In the genomic region with DNA sequence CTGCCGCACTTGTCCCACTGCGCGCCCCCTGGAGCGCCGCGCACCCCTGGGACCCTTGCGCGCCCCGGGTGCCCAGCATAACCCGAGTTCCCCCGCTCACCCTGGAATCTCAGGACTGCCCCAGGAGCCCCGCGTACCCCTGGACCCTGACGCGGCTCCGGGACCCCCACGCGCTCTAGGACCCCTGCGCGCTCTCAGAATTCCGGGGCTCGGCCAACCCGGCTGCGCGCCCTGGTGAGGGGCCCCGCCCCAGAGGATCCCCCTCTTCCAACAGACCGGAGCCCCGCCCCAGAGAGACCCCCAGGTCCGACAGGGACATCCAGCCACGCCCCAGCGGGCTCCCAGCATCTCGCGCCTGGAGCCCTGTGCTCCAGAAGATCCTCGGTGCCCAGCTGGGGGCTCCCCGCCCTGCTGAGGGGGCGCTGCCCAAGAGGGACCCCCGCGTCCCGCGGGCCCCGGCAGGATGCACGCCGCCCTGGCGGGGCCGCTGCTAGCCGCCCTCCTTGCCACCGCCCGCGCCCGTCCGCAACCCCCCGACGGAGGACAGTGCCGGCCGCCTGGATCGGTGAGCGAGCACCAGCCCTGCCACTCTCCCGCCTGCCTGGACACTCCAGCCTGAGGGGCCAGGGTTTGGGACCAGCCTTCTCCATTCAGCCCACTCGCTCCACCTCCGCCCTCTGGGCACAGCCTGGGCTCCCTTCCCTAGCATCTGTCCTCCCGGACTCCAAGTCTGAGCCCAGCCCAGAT, we compare ENCODE assay signal across 9 mouse cellular contexts. TPM values are rescaled to one million over a fixed set of nuclear protein-coding genes. Genes with fewer than 3 reads are reported as not detected.
DNase-seq lines count a peak whose midpoint lies in the region; ATAC-seq and TF ChIP-seq lines count a peak whose summit lies in the region.
"Had no signal": no experiment of that assay in that cellular context is flagged by ENCODE, and none has a peak within 500 bp of the region (broad histone marks: within the 10 kb centered on the region; RNA-seq: fewer than 3 reads in every experiment).

A gene (plus strand): TSS at position 370 of the 747 bp plus-strand sequence.

- peaks cover 11% of the 10 kb centered on the region for H3K27me3 ChIP-seq in forebrain, postnatal 0 days (ENCODE audit: insufficient read depth, low read length)
- peaks cover 12% of the 10 kb centered on the region for H3K27me3 ChIP-seq in intestine, postnatal 0 days (replicated peaks; ENCODE audit: control insufficient read depth, insufficient read depth, low read length)
- H3K27me3 ChIP-seq: Patski had no signal

- peak; percentile 2 for ATAC-seq in forebrain, postnatal 0 days
- ATAC-seq in intestine, postnatal 0 days = 0 out of 2 replicates have a peak, but pooled peaks have one; percentile 5

- H3K9ac ChIP-seq in forebrain, postnatal 0 days = peak within 1 kb of the TSS; percentile 37; the same call in 1 of the 2 replicates
- peak within 1 kb of the TSS; percentile 50 for H3K9ac ChIP-seq in intestine, postnatal 0 days (ENCODE audit: low read depth, low read length)

- WGBS in forebrain, postnatal 0 days = 0% methylated on average over 58 of the region's 61 CpGs
- WGBS in intestine, postnatal 0 days = 2% methylated on average over 57 of the region's 61 CpGs

- H3K4me1 ChIP-seq in forebrain, postnatal 0 days (ENCODE audit: insufficient read depth) = peaks cover 3% of the 10 kb centered on the region; the same call in 1 of the 2 replicates
- H3K4me1 ChIP-seq in intestine, postnatal 0 days (replicated peaks; ENCODE audit: control insufficient read depth, insufficient read depth, low read length) = no peaks in the 10 kb centered on the region

- H3K4me2 ChIP-seq in forebrain, postnatal 0 days (ENCODE audit: low read depth) = peak within 1 kb of the TSS; percentile 100
- peak within 1 kb of the TSS; percentile 99 for H3K4me2 ChIP-seq in intestine, postnatal 0 days (replicated peaks; ENCODE audit: low read depth)

- H3K27ac ChIP-seq in forebrain, postnatal 0 days (ENCODE audit: low read depth, low read length) = no peak within 1 kb of the TSS
- peak within 1 kb of the TSS; percentile 54; the same call in 1 of the 2 replicates for H3K27ac ChIP-seq in intestine, postnatal 0 days (ENCODE audit: low read depth, low read length)

- peak; percentile 13 for DNase-seq in gastrocnemius, postnatal 25 days
- DNase-seq in gastrocnemius, adult 8-10 months (ENCODE audit: low spot score in 2 of 2) = no peak
- DNase-seq in adipocyte (ENCODE audit: low spot score) = peak; percentile 51
- DNase-seq in forebrain, postnatal 0 days = no peak
- DNase-seq in lung, postnatal 10 days = peak; percentile 46
- DNase-seq in right cerebral cortex, postnatal 36 days (ENCODE audit: low spot score in 2 of 2) = no peak
- DNase-seq in frontal cortex, postnatal 10 days (ENCODE audit: low spot score in 2 of 2) = no peak

- no peaks in the 10 kb centered on the region for H3K36me3 ChIP-seq in forebrain, postnatal 0 days (ENCODE audit: insufficient read depth)
- no peaks in the 10 kb centered on the region for H3K36me3 ChIP-seq in intestine, postnatal 0 days (ENCODE audit: control insufficient read depth, insufficient read depth)

- no peak for TF ChIP-seq CTCF in forebrain, postnatal 0 days (IDR thresholded peaks at IDR 0.05; ENCODE audit: low read depth)
- TF ChIP-seq CTCF in intestine, postnatal 0 days (IDR thresholded peaks at IDR 0.05; ENCODE audit: low read depth) = no peak

- peak within 1 kb of the TSS; percentile 56 for H3K4me3 ChIP-seq in forebrain, postnatal 0 days (ENCODE audit: low read depth, low read length)
- peak within 1 kb of the TSS; percentile 65 for H3K4me3 ChIP-seq in intestine, postnatal 0 days (ENCODE audit: low read depth, low read length)

- no peaks in the 10 kb centered on the region for H3K9me3 ChIP-seq in forebrain, postnatal 0 days (ENCODE audit: low read length)
- H3K9me3 ChIP-seq in intestine, postnatal 0 days (ENCODE audit: control insufficient read depth) = no peaks in the 10 kb centered on the region

RNA-seq across cellular contexts. Expression of the gene that starts here (rescaled TPM):
- 1 to 10 TPM; 1.1 to 2.0 TPM for total RNA-seq in gastrocnemius, postnatal 25 days (2021)
- 1 to 10 TPM in 3 of 4 experiments, under 1 TPM in 1; 0.99 to 1.9 (median 1.2) TPM for total RNA-seq in gastrocnemius, adult 8-10 months (2022)
- 0.71 and 0.92 TPM in 2 replicates for total RNA-seq in forebrain, postnatal 0 days (2014; rRNA removed)
- polyA plus RNA-seq in forebrain, postnatal 0 days (2015; fragmentation: Nextera tagmentation; extraction: Ambion mirVana) = 0.43 and 0.63 TPM in 2 replicates
- 0.20 and 0.27 TPM in 2 replicates for polyA plus RNA-seq in intestine, postnatal 0 days (2015; fragmentation: Nextera tagmentation; extraction: Ambion mirVana)

Comparison
In these comparisons a context has a peak if more than half of its experiments do, and no peak if none do; other contexts are left out.
1. DNase-seq: peak in gastrocnemius, postnatal 25 days (single experiment), adipocyte (single experiment) and lung, postnatal 10 days (single experiment); none in gastrocnemius, adult 8-10 months (0 of 2), forebrain, postnatal 0 days (single experiment), right cerebral cortex, postnatal 36 days (0 of 2) and frontal cortex, postnatal 10 days (0 of 2).
2. Peak in ATAC-seq, H3K4me3 ChIP-seq, H3K9ac ChIP-seq and H3K4me2 ChIP-seq in forebrain, postnatal 0 days; RNA of the gene not detected or under 1 TPM.
3. Peak in ATAC-seq, H3K4me3 ChIP-seq, H3K27ac ChIP-seq, H3K9ac ChIP-seq and H3K4me2 ChIP-seq in intestine, postnatal 0 days; RNA of the gene not detected or under 1 TPM.